Mouse (Mus musculus): ENCODE results near the gene Clic5. TPM values are rescaled to one million over a fixed set of nuclear protein-coding genes. Genes with fewer than 3 reads are reported as not detected.

The Clic5 gene
- total and polyA plus RNA-seq, 2 experiments from 2014 or later = 0.69 to 0.78 TPM

DNA sequence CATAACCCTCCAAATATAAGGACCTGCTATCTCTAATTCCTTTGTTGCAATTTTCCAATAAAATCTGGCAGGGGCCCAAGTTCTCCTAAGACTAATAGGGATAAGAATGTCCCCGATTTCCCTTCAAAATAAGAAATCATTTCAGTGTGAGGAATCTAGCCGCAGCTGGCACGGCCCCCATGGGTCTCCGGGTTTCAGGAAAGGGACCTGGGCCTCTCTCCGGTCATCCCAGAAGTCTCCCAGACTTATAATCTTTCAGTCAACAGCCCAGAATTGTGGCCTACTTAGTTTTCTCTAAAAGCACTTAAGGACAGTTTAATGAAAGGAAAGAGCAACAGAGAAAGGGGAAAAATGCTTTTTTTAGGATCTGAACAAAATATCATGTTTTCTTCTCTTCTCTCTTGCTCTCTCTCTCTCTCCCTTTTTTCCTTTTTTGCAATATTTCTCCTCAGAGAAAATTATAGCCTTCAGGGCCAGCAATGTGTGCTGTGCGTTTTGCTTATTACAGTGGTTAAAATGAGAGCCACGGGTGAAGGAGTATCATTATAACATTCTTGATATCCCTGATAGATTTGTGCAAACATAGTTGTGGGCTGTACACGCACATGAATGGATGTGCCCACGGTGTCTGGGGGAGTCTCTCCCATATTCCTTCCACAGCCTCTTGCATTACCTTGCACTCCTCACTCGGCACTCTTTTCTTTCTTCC, 121.7 kb downstream of the Clic5 start:
- Histone ChIP-seq H3K9ac (replicated peaks; ENCODE audit: low read length) (no peak overlapping the region), H3K27ac (no peak overlapping the region), H3K27me3 (ENCODE audit: insufficient read depth, low read length) (no peaks in the 10 kb centered on the region), H3K4me1 (ENCODE audit: insufficient read depth, low read length) (no peaks in the 10 kb centered on the region), H3K36me3 (ENCODE audit: insufficient read depth, low read length) (no peaks in the 10 kb centered on the region), H3K9me3 (ENCODE audit: low read length) (no peaks in the 10 kb centered on the region), H3K4me2 (ENCODE audit: low read depth, low read length) (no peak overlapping the region), H3K4me3 (ENCODE audit: low read length) (no peak overlapping the region)
- no peak for TF ChIP-seq CTCF (IDR thresholded peaks at IDR 0.05; ENCODE audit: low read depth)
- DNase-seq (ENCODE audit: low spot score) = no peak
- ATAC-seq = no peak
- WGBS = 76% methylated on average over 10 of the region's 10 CpGs

- no peaks in the 10 kb centered on the region for H3K36me3 ChIP-seq (ENCODE audit: insufficient read depth, low read length)
- no peak for TF ChIP-seq CTCF (IDR thresholded peaks at IDR 0.05; ENCODE audit: low read depth)
- WGBS = 78% methylated on average over 10 of the region's 10 CpGs
These were observed 136.9 kb downstream of the Clic5 start for GRCm38 (mm10) chr17:44325314-44325713.

DNA sequence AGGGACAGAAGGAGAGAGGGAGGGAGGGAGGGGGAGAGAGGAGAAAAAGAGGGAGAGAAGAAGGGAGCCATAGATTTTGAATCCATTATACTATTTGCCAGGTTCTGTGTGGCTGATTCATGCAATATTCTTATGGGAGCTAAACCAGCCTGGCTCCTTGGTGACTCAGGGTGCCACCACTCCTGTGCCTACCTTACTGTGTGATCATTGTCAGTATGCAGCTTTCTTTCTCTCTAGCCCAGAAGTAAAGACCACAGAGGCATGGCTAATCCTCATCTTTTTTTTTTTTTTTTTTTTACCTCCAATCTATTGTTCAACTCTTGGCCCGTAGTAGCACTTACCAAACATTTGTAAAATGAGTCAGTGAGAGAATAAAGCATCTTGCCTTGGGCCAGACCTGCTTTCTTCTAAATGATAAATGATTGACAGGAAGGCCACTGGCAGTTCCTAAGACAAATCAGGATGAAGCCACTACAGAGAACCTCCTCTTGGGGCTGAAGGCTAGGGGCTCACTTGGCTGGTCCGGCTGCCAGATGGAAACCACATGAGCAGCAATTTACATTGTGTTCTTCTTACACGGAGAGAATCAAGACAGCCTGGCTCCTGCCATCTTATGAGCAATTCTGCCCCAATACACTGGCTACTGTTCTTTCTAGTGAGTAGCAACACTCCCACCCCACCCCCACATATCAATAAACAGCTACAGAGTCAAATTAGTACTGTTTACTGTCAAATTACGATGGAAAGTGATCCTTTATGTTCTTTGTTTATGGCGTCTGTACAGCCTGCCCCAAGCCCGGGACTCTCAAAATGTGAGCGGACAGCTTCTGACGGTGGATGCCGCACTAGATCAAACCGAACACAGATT, 139.1 kb downstream of the Clic5 start:
- TF ChIP-seq CTCF (IDR thresholded peaks at IDR 0.05; ENCODE audit: low read depth) = no peak
- Histone ChIP-seq H3K27ac (0 out of 2 replicates have a peak overlapping the region, but pooled peaks have one; percentile 29), H3K9ac (replicated peaks; ENCODE audit: low read length) (no peak overlapping the region), H3K4me1 (ENCODE audit: insufficient read depth, low read length) (no peaks in the 10 kb centered on the region), H3K27me3 (ENCODE audit: insufficient read depth, low read length) (no peaks in the 10 kb centered on the region), H3K9me3 (ENCODE audit: low read length) (no peaks in the 10 kb centered on the region), H3K4me3 (ENCODE audit: low read length) (no peak overlapping the region), H3K4me2 (ENCODE audit: low read depth, low read length) (peak overlapping the region; percentile 8; the same call in 1 of the 2 replicates), H3K36me3 (ENCODE audit: insufficient read depth, low read length) (no peaks in the 10 kb centered on the region)
- DNase-seq (ENCODE audit: low spot score) = peak; percentile 51
- WGBS = 31% methylated on average over 10 of the region's 10 CpGs
- ATAC-seq = peak; percentile 71

More at GRCm38 (mm10) chr17:44325314-44325713, 136.9 kb downstream of the Clic5 start:
- ATAC-seq = no peak
- Histone ChIP-seq H3K4me1 (ENCODE audit: insufficient read depth, low read length) (no peaks in the 10 kb centered on the region), H3K9ac (replicated peaks; ENCODE audit: low read length) (no peak overlapping the region), H3K4me2 (ENCODE audit: low read depth, low read length) (no peak overlapping the region), H3K27me3 (ENCODE audit: insufficient read depth, low read length) (no peaks in the 10 kb centered on the region), H3K27ac (no peak overlapping the region), H3K4me3 (ENCODE audit: low read length) (no peak overlapping the region), H3K9me3 (ENCODE audit: low read length) (no peaks in the 10 kb centered on the region)
- DNase-seq (ENCODE audit: low spot score) = no peak

DNA sequence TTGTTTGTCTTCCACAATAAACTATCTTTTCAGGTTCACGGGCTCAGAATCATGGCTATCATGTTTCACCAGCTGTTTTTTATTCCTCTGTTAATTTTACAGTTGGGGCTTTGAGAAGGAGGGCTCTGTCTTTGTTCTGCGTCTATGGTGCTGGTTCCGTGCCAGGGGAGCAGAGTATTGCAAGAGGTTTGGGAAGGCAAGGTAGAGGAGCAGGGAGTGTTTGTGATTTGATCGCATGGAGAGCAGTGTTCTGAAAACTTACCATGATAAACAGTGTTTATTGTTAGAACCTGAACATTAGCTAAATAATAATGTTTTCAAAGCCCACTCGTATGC, 139.7 kb downstream of the Clic5 start:
- peak overlapping the region; percentile 8; the same call in 1 of the 2 replicates for H3K4me2 ChIP-seq (ENCODE audit: low read depth, low read length)

More for the DNA sequence above, 139.7 kb downstream of the Clic5 start:
- Histone ChIP-seq H3K9ac (replicated peaks; ENCODE audit: low read length) (no peak overlapping the region), H3K36me3 (ENCODE audit: insufficient read depth, low read length) (no peaks in the 10 kb centered on the region), H3K4me3 (ENCODE audit: low read length) (no peak overlapping the region), H3K9me3 (ENCODE audit: low read length) (no peaks in the 10 kb centered on the region), H3K27me3 (ENCODE audit: insufficient read depth, low read length) (no peaks in the 10 kb centered on the region), H3K27ac (no peak overlapping the region), H3K4me1 (ENCODE audit: insufficient read depth, low read length) (no peaks in the 10 kb centered on the region)
- WGBS = 49% methylated on average over 5 of the region's 5 CpGs
- ATAC-seq (no peak), DNase-seq (ENCODE audit: low spot score) (peak; percentile 7)
- TF ChIP-seq CTCF (IDR thresholded peaks at IDR 0.05; ENCODE audit: low read depth) = no peak

Other genes starting within 250 kb of the Clic5 start
- gene Enpp5, start 109.8 kb upstream of the Clic5 start, total RNA-seq (2014; rRNA removed) = 119 and 133 TPM in 2 replicates
- 96.2 and 113 TPM in 2 replicates for gene Enpp5, start 109.8 kb upstream of the Clic5 start, polyA plus RNA-seq (2015; fragmentation: Nextera tagmentation; extraction: Ambion mirVana)
- 5.1 and 5.5 TPM in 2 replicates for gene Enpp4, start 82.8 kb upstream of the Clic5 start, total RNA-seq (2014; rRNA removed)
- gene Enpp4, start 82.8 kb upstream of the Clic5 start, polyA plus RNA-seq (2015; fragmentation: Nextera tagmentation; extraction: Ambion mirVana) = 6.1 and 6.4 TPM in 2 replicates

Measured in hindbrain, postnatal 0 days (tissue).